Mouse (Mus musculus) lung, postnatal 25 days (tissue): ENCODE results near the gene Prr14l.
"Not testable (repeated sequence)": the region's sequence is repeated elsewhere in the genome, so short reads cannot be mapped to it uniquely, and the experiment has no call there.

Experiments used
- DNase-seq: peaks from one replicate; pipeline ENCODE4 v3.0.0; 2022; ENCODE audit warnings: low spot score

Prr14l gene

DNA sequence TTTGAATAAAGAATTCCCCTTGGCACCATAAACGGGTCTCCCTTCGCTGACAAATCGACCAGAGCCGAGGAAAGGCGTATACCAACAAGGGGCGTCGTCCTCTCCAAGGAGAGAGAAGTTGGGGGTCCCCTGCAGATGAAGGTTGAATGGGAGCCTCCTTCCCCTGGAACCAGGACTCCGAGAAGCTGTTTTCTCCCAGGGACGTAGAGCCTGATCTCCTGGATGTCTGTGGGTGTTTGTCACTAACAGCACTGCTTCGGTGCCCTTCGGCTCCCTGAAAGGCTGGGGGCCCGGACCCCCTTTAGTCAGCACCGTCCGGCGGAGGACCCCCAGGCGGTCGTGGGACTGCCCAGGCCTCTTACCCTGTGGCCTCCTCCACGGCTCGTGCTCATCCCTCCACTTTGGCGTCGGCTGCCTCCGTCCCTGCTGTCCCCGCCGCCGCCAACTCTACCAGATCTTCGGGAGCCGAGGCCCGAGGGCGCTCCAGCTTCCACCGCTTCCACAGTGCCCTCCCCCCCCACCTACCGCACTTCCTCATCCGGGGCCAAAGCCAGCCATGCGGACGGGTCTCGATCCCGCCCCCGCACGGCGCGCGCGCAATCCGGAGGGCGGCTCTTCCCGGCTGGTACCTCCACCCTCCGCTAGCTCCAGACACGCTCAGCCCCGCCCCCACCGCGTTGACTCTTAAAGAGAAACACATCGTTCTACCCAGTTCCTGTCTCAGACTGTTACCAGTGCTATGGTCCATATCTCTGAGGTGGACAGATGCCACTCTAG, at the start of gene Prr14l:
Gene Prr14l (minus strand): TSS at position 526 of the 777 bp plus-strand sequence.
- peak; percentile 98 for DNase-seq

DNA sequence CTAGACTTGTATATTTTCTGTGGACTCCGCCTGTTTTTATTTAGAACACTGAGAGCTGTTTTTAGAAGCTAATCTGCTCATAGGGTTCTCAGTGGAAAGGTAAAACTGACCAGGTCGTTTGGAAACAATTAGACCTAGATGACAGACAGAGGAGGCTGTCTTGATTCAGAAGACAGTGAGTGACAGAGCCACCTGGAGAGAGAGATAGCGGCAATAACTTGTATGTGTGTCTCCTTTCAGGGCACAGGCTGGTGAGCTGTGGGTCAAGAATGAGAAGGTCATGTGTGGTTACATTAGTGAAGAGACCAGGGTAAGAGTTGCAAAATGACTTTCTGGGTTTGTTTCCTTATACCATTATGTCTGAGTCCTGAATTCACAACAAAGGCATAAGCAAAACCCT, 32.7 kb upstream of the Prr14l start:
- DNase-seq: no peak

DNA sequence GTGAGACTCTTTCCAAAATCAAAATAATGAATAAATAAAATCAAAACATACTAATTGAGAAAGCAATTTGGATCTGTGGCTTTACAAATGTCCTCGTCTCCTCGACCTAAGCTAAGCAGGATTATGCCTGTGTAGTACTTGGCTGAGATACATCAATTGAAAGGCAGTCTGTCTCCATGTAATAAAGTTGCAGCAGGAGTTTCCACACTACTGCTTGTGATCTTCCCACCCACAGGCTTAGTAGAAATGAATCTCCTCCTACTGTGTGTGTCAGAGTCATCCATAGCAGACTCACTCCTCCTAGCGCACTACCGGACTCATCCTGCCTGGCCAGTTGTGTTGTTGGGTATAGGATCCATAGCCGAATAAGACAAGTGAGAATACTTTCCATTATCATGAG, 18.3 kb upstream of the Prr14l start:
- DNase-seq: no peak

DNA sequence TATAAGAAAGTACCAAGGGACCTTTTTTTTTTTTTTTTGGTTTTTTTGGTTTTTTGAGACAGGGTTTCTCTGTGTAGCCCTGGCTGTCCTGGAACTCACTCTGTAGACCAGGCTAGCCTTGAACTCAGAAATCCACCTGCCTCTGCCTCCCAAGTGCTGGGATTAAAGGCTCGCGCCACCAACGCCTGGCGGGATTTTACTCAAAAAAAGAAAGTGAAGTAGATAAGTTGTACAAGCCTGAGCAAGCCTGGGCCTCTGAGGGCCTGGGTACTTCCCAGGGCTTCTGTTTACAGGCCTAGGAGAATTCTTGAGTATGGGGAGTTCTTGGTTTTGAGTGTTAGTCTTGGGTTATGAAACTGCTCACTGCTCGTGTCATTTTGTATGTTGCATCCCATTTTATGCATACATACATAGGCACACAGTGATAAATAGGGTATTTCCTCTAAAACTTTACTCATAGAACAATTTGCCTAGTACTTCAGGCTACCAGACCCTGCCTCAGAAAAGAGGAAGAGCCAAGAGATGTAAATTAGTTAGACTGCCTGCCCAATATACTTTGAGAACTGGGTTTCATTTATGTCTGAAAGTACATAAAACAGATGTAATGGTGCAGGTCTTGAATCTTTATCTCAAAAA, 15.5 kb upstream of the Prr14l start:
- no peak for DNase-seq

DNA sequence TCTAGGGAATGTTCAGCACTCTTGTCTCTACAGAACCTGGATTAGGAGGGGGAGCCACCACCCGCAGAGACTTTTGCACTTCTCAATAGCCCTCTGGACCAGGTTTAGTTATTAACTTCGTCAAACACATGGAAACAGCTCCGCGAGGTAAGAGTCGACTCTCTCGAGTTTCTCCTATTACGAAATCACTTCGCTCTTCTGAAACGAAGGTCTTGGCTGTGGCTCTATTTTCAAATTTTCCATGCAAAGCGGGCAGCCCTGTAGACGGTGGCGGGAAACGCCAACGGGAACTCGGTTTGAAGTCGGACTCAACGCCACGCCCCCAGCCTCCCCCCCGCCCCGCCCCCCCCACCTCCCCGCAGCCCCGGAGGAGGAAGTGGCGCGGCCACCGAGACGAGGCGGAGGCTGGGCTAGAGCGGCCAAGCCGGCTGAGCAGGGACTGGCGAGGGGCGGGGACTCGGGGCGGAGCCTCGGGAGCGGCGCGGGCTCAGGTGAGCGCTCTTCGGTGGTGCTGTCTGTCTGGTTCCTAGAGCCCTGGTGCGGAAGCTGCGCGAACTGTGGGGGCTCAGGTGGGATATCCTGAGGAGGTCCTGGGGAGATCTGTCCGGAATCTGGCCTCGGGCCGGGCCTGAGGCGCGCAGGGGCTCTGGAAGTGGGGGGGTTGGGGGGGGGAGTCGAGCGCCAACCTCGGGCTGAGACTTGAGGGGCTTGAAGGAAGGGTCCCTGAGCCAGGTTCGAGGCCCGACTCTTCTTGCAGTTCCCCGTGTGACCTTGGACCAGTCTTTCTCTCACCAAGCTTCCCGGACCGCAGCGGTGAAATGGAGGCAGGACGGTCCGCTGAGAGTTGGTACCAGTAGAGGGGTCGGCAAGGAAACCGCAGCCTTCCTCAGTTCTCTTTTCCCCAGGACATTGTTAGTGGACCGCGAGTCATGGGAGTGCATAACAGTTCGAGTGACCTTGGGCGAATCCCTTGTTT, 9.5 kb upstream of the Prr14l start, which contains the start of gene Depdc5:
Gene Depdc5 (plus strand): TSS at position 449 of the 976 bp plus-strand sequence.
- DNase-seq: peak; percentile 96

DNA sequence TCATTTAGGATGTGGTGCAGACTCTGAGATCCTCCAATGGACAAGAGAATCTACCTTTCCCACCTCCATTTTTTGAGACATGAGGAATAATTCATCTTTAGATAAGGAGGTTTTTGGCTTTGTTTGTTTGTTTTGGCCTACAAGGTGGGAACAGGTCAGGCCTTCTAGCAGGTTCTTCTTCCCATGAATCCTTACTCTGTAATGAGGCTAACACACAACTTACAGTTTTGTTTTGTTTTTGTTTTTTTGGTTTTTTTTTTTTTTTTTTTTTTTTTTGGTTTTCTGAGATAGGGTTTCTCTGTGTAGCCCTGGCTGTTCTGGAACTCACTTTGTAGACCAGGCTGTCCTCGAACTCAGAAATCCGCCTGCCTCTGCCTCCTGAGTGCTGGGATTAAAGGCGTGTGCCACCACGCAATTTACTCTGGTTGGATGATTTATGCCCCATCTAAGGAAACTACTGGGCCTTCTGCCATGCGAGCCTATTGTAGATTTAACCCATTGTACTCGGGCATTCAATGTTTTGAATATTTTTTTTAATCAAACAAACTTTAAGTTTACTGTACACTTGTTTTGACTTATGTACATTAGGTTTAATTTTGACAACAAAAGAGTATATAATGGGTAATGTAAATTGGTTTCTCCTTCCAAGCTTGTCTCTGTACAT, 8.5 kb upstream of the Prr14l start:
- no peak for DNase-seq

DNA sequence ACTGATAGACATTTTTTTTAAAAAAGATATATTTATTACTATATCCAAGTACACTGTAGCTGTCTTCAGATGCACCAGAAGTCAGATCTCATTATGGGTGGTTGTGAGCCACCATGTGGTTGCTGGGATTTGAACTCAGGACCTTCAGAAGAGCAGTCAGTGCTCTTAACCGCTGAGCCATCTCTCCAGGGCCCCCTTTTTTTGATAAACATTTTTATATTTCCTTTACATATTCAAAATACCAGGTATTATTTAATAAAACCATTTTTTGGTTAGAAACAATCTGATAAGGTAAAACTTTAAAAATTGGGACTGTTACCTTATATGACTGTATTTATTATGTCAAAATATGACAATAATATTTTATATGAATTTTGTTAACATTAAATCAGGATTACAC, 7.0 kb upstream of the Prr14l start:
- DNase-seq: no peak

DNA sequence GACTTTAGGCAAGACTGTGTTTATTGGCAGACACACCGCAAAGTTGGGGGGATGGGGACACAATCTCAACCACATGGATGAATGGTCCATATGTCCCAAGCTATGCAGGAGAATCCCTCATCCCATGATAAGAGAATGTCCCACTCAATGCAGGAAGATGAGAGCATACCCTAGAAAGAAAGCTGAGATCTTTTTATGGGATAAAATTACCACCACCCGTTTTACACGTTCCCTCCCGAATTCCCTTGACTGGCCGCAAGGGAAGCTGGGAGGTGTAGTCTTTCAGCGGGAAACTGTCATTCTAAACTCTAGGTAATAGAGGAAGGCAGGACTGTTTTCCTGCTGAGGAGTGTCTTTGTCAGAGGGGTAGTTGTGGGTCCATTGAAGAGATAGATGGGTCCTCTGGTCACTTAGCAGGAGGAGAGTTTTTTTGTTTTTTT, 3.7 kb upstream of the Prr14l start:
- DNase-seq: peak; percentile 39

DNA sequence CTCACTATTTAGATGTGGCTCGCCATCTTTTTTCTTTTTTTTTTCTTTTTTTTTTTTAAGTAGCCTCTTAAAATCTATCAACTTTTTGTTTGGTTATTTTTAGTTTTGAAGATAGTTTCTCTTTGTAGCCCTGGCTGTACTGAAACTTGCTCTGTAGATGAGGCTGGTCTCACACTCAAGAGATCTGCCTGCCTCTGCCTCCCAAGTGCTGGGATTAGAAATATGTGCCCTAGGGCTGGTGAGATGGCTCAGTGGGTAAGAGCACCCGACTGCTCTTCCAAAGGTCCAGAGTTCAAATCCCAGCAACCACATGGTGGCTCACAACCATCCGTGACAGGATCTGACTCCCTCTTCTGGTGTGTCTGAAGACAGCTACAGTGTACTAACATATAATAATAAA, 1.2 kb upstream of the Prr14l start:
- DNase-seq: not testable (repeated sequence)

DNA sequence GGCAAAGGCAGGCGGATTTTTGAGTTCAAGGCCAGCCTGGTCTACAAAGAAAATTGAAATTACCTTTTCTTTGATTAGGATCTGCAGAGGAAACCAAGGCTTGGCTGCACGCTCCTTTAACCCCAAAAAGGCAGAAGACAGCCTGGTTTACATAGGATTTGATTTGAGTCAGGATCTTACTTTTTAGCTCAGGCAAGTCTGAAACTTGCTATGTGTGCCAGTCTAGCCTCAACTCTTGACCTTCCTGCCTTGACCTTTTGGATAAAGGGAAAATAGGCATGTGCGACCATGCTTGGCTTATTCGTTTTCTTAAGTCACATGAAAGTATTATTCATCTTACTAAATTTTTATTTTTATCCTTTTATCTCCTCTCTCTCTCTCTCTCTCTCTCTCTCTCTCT, 762 bp upstream of the Prr14l start:
- no peak for DNase-seq

DNA sequence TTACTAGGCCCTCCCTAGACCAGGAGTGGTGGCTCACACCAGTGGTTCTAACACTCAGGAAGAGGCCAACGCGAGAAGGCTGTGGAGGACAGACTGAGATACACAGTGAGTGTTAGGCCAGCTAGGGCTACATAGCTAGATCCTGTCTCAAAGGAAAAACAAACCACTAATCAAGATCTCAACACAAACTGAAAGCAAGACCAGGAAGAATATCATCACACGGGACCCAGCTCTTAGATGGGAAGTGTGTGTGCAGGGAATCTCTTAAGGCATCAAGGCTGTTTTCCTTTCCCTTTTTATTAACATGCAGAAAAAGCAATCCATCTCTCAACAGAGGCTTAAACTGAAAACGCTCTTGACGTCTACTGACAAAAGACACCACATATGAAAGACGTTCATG, 2.0 kb downstream of the Prr14l start:
- no peak for DNase-seq

DNA sequence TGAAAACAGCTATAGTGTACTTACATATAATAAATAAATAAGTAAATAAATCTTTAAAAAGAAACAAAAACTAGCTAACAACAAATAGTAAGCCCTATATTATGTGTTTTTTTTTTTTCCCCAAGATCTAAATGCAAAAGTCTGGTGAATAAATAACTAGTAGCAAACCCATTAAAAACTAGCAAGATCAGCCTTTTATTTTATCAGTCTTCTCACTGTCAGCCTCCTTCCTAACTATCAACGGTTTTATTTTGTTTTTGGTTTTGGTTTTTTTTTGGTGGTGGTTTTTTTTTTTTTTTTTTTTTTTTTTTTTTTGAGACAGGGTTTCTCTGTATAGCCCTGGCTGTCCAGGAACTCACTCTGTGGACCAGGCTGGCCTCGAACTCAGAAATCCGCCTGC, 4.5 kb downstream of the Prr14l start:
- not testable (repeated sequence) for DNase-seq

DNA sequence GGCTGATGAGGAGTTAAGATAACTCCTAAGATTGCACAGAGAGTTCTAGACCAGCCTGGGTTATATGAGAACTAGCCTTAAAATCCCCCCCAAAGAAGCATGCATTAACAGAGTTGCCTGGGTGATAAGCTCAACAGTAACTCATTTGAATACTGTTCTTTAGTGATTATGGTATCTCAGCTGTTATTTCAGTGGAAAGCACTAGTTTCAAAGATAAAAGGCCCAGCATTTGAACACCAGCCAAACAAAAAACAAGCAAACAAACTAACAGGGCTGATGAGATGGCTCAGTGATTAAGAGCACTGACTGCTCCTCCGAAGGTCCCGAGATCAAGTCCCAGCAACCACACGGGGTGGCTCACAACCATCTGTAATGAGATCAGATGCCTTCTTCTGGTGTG, 4.9 kb downstream of the Prr14l start:
- DNase-seq: no peak

DNA sequence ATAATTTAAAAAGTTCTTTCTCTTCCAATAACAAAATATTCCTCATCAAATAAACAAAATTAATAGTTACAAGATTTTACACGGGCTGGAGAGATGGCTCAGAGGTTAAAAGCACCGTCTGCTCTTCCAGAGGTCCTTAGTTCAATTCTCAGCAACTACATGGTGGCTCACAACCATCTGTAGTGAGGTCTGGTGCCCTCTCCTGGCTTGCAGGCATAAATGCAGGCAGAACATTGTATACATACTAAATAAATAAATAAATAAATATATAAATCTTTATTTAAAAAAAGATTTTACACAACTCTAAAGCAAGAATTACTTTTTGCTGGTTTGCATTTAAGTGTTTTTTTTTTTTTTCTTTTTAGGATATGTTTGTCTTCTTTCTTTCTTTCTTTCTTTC, 14.0 kb downstream of the Prr14l start:
- no peak for DNase-seq

DNA sequence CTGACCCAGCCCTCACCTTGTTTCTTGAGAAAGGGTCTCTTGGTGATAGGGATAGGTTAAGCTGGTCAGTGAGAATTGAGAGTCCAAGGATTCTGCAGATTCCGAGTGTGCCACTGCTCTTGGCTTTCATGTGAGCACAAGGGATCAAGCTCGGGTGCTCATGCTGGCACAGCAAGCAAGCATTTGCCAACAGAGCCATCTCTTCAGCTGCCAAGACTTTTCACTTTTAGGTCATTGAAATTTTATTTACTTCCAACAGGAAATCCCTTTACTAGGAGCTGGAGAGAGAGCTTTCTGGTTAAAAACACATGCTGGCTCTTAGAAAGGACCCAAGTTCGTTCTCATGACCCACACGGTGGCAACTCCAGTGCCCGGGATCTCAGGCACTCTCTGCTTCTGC, 17.1 kb downstream of the Prr14l start:
- DNase-seq: no peak

DNA sequence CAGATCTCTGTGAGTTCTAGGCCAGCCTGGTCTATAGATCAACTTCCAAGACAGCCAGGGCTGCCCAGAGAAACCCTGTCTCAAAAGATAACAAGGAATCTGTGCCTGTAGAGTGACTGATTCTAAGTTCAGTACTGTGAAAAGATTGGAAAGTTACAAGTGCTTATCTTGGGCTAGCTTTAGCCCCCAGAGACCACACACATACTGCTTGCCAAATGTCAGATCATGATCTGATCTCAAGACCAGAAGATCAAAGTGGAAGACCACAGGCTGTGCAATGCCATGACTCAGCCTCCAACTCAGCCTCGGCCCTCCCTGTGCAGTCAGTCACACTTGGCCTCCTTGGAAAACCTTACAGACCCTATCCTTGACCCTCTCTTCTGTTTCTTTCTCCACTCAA, 19.6 kb downstream of the Prr14l start:
- no peak for DNase-seq

DNA sequence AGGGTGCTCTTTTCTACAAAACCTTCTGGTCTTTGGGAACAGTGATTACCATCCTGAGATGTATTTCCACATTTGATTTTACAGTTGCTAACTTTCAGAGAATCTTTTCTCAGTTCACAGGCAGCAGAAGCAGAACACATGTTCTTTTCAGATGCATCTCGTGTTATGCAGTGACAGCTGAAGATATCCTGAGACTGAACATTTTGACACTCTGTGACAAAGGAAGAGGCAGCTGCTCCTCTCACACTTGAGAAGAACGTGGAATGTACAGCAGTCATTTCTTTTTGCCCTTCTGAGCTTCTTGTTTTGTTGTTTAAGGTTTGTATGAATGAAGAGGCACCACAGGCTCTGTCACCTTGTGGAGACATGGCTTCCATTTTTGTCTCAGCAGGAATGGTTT, 24.0 kb downstream of the Prr14l start:
- no peak for DNase-seq

DNA sequence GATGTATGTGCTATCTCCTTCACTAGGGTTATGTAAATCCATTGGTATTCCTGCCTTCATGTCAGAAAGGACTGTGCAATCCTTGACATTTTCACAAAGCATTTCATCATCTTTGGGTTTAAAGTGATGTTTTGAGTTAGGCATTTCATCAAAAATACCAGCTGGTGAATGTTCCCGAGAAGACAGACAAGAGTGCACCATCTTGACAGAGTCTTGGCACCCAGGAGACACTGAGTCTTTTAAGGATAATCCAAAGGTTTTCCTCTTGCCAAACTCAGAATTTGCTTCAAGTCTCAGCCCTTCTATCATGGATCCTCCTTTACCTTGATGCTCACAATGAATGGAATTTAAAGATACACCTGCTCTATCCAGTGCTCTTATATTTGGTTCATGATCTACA, 25.3 kb downstream of the Prr14l start:
- not testable (repeated sequence) for DNase-seq

DNA sequence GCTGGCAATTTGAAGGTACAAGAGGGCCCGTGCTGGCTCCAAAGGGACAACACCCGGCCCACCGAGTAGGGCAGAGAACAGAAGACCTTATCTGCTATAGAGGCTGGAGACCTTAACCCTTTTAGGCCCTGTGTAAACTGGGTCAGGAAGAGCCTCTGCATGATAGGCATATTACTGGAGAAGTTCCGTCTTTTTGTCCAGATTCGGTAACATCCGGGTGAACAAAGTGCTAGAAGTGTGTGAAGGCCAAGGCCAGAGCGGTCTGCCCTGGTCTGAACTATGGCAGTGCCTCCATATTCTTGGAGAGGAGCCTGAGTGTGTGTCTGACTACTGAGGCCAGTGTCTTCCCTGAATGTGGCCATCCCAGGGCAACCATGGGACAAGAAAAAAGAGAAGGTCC, 27.0 kb downstream of the Prr14l start, which contains the start of gene Gm20671:
Gene Gm20671 (minus strand): TSS at position 101 of the 400 bp plus-strand sequence.
- no peak for DNase-seq

DNA sequence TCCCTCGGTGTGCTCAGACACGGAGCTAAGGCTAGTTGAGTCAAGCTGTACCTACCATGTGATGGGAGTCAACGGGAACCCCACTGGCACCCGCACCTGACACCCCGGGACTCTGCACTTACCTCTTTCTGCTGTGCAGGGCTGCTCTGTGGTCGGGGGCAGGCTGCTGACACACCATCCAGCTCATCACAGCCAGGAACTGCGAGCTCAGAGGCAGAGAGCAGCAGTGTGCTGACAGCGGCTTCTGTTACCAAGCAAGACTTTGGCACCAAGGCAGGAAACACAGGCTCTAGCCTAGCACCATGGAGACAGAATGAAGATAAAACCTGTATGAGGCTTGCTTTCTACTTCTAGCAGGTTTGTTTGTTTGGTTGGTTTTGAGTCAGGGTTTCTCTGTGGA, 33.6 kb downstream of the Prr14l start:
- no peak for DNase-seq

DNA sequence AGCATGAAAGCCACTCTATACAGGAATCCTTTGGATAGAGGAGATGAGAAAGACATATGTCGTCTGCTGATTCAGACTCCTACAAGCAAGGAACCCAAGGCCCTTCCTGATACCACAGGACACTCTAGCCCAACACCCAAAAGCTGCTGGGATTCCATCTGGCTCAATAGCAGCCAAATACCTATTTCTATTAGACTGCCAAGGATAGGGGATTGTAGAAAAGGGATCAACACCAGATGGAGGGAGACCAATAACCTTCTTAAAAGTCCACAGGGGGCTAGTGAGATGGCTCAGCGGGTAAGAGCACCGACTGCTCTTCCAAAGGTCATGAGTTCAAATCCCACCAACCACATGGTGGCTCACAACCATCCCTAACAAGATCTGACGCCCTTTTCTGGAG, 38.7 kb downstream of the Prr14l start:
- DNase-seq: no peak

DNA sequence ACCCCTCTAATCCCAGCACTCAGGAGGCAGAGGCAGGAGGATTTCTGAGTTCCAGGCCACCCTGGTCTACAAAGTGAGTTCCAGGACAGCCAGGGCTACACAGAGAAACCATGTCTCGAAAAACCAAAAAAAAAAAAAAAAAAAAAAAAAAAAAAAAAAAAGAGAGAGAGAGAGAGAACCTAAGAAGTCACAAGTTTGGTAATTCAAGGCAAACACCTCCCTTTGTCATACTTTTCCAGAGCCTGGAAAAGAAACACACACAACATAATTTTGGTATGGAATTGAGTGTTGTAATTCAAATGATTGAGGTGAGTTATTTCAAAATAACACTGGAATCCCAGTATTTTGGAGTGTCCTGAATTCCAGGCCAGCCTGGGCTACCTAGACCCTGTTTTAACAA, 67.6 kb downstream of the Prr14l start:
- not testable (repeated sequence) for DNase-seq
